Mouse (Mus musculus) heart, adult 2 months (tissue): ENCODE data around the gene Snd1.

ENCODE experiments used
- CTCF ChIP-seq: fragments of 200-600 bp; IDR thresholded peaks from 2 replicates; pipeline ENCODE4 v1.8.1; 2022; ENCODE audit warnings: antibody characterized with exemption, mild to moderate bottlenecking, moderate library complexity
- POLR2A ChIP-seq: fragments of 200-500 bp; IDR thresholded peaks from 2 replicates; pipeline ENCODE4 v1.6.1; 2011; ENCODE audit warnings: mild to moderate bottlenecking, low read depth, low read length, control low read depth; ENCODE audit not compliant: insufficient read depth

DNA sequence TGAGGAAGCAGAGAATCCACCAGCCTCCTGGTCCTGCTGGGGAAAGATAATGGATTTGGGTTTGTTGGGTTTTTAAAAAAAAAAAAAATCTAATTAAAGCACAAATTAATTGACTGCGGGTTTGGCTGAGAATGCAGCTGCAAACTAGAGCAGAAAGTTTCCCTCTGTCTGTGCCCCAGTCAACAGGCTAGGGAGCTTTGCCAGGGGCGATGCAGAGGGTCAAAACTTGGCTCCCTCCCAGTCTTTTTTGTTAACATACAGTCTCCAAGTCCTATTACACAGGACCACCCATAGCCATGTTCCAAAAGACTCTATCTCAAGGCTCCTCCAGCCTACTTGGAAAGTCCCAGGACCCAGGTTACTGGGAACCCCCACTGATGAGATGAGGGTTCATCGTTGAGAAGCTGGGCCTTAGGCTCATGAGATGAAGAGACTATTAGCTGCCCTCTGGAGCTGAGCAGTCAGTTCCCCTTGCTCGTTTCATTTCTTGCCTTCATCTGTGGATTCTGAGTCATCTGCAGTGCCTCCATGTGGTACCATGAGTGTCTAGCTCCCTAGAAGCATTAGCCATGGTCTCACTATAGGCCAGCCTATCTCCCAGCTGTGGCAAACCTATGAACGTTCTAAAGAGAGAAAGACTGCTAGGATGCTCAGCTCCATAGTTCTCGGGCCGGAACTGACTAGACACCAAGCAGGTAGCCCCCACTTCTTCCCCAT, 411.9 kb downstream of the Snd1 start:
- no peak for TF ChIP-seq CTCF
- TF ChIP-seq POLR2A, result no peak
